Mouse (Mus musculus) testis, adult 2 months (tissue): ENCODE results near the gene Crtc1. TPM values are rescaled to one million over a fixed set of nuclear protein-coding genes. Genes with fewer than 3 reads are reported as not detected.
A peak's percentile ranks its signal among the peaks of the same experiment; 100 is the strongest.

Source experiments
- H3K27ac ChIP-seq: fragments of 200-500 bp; 2 replicates; pipeline ENCODE4 v1.5.1; 2012; ENCODE audit warnings: low read depth, low read length; ENCODE audit not compliant: control insufficient read depth, insufficient read depth
- H3K27me3 ChIP-seq: fragments of 200-500 bp; 2 replicates; pipeline ENCODE4 v1.6.1; 2012; ENCODE audit warnings: mild to moderate bottlenecking, low read length, moderate library complexity; ENCODE audit not compliant: control insufficient read depth, insufficient read depth
- H3K36me3 ChIP-seq: fragments of 200-500 bp; 2 replicates; pipeline ENCODE4 v1.6.1; 2012; ENCODE audit warnings: mild to moderate bottlenecking, low read length; ENCODE audit not compliant: control insufficient read depth, insufficient read depth
- H3K4me1 ChIP-seq: fragments of 200-500 bp; 2 replicates; pipeline ENCODE4 v1.6.1; 2012; ENCODE audit warnings: low read length; ENCODE audit not compliant: control insufficient read depth, insufficient read depth
- H3K4me3 ChIP-seq: fragments of 200-500 bp; 2 replicates; pipeline ENCODE4 v1.5.1; 2012; ENCODE audit warnings: low read depth, mild to moderate bottlenecking, low read length, moderate library complexity, mixed read lengths; ENCODE audit not compliant: control insufficient read depth
- CTCF ChIP-seq: fragments of 200-500 bp; IDR thresholded peaks from 2 replicates; pipeline ENCODE4 v1.5.1; 2012; ENCODE audit warnings: low read depth, mild to moderate bottlenecking, inconsistent platforms, low read length, moderate library complexity; ENCODE audit not compliant: control insufficient read depth, insufficient read depth, insufficient replicate concordance
- POLR2A ChIP-seq: fragments of 200-500 bp; IDR thresholded peaks from 2 replicates; pipeline ENCODE4 v1.6.1; 2012; ENCODE audit warnings: low read depth, mild to moderate bottlenecking, inconsistent platforms, low read length, moderate library complexity; ENCODE audit not compliant: control insufficient read depth
- polyA plus RNA-seq: library from polyadenylated mRNA; depleted of rRNA; stranded (reverse); fragments of >200 nt; gene quantifications from 2 replicates; pipeline ENCODE4 v1.2.3, GENCODE M21; 2012

The Crtc1 gene
- polyA plus RNA-seq, 1 experiment: 12.3 TPM

DNA sequence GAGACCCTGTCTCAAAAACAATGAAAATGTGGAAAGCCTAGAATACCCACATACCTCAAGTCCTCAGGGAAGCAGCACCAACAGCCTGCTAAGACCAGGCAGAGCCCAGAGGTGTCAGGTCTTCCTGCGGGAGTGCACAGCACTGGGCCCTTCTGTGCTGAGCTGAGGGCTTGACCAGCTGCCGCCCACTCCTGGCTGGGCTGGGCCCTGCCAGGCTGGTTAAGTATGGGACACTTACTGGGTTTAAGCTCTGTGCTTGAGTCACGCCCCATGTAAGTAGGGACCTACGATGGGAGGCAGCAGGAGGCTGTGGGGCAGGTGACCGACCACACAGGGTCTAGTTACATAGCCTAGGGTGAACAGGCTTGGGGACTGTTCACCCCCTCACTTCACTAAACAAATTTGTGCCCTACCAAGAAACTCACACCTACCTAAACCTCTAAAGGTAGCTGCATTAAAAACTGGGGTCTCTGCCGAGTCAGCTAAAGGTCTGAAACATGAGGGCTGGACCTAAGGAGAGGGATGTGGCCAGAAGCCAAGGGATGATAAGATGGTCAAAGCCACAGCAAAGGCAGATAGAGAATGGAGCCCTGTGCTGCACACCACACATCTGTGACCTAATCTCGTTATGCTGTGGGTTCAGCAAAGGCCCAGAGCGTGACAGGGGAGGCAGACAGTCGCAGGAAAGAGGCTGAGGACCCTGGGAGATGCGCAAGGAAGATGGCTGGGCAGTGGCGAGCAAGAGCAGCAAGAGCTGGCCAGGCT lies 19.3 kb downstream of the Crtc1 start:
- no peaks in the 10 kb centered on the region for H3K36me3 ChIP-seq
- H3K27me3 ChIP-seq: no peaks in the 10 kb centered on the region
- H3K4me1 ChIP-seq: peaks cover 15% of the 10 kb centered on the region
- TF ChIP-seq POLR2A (no peak), CTCF (no peak)
- no peak overlapping the region for H3K27ac ChIP-seq
- H3K4me3 ChIP-seq: no peak overlapping the region

DNA sequence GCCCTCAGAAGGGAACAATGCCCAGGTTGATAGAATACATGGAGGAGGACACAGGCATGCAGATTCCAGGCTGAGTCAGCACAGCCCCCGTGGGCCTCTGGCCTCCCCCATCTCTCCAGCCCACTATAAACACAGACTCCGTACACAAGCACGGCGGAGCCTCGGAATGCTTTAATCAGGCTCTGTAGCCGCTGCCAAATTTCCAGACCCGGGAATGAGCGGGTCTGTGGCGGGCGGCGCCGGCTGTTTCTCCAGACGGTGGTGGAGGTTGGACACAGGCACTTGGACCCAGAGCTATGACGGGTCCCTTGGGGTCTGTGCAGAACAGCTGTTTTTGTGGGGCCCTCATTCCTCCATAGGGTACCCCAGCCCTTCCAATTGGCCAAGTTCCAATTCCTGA lies 20.4 kb downstream of the Crtc1 start:
- Histone ChIP-seq H3K27ac (no peak overlapping the region), H3K36me3 (no peaks in the 10 kb centered on the region), H3K27me3 (no peaks in the 10 kb centered on the region), H3K4me1 (peaks cover 15% of the 10 kb centered on the region), H3K4me3 (no peak overlapping the region)
- TF ChIP-seq POLR2A (no peak), CTCF (no peak)

DNA sequence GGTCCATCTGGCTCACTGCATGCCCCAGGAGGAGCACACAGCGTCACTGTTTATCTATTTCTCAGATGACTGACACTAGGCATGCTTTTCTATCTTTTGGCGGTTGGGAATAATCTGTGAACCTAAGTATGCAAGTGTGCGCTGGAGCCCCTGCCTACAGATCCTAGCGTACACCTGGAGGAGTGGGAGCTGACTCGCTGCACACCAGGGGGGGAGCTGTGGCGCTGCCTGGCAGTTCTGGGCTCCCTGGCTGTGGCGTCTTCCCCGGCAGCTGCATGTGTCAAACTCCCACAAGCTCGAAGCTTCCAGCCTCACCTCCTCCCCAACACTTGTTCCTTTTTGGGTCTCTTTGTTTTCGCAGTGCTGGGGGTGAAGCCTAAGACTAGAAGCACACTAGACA lies 21.5 kb downstream of the Crtc1 start:
- TF ChIP-seq POLR2A: no peak
- TF ChIP-seq CTCF: no peak
- H3K4me1 ChIP-seq: peaks cover 15% of the 10 kb centered on the region
- H3K36me3 ChIP-seq: no peaks in the 10 kb centered on the region
- peak overlapping the region; percentile 27; the same call in 1 of the 2 replicates for H3K27ac ChIP-seq
- no peaks in the 10 kb centered on the region for H3K27me3 ChIP-seq
- H3K4me3 ChIP-seq: no peak overlapping the region

DNA sequence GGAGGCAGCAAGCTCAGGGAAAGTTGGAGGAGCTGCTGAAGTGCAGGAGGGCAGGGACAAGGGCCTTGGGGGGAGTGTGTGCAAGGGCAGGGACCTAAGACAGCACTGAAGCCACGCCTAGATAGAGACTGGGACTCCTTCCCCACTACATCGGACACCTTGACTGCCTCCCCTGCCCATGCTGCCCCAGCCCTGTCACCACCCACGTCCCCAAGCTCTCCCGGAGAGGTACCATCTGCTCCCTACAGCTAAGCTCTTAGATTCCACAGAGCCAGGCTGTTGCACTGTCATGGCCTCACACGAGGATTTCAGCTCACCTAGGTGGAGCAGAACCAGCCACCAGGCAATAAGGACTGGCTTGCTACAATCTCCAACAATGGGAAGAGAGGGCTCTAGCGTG lies 22.4 kb downstream of the Crtc1 start:
- Histone ChIP-seq H3K36me3 (no peaks in the 10 kb centered on the region), H3K4me1 (peaks cover 15% of the 10 kb centered on the region), H3K4me3 (no peak overlapping the region), H3K27me3 (no peaks in the 10 kb centered on the region), H3K27ac (no peak overlapping the region)
- TF ChIP-seq CTCF (no peak), POLR2A (no peak)

DNA sequence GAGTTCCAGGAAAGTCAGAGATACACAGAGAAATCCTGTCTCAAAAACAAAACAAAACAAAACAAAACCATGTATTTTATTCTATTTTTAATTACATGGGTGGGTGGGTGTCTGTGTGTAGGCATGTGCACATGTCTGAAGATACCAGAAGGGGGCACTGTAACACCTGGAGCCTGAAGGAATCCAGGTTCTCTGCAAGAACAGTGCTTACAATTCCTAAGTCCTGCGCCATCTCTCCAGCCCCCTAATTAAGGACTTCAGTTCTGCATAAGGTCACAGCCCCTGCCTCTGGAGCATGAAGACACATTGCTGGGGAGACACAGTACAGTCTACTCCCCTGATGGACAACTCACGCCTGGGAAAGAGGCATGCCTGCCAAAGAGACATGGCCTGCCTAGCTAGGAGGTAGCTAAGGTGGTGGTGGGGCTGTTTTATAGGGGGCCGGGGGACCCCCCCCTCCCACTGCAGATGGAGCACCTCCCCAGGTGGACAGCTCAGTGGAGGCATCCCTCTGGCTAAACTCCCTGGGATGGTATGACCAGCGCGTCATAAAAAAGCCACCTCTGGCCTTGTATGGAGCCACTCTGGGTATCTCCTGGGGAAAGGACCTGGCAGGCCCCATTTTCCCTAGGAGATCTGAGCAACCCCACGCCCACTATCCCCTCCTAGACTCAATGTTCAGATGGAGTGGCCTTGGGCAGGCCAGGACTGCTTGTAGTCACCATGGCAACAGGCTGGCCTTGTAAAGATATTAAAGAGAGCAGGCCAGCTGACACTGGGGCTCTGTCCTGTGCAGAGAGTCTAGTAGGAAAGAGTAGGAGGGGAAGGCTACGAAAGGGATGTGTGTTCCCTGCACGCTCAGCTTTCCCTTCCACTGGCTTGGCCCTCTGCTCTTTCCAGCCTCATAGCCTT lies 23.6 kb downstream of the Crtc1 start:
- H3K4me3 ChIP-seq: no peak overlapping the region
- H3K27me3 ChIP-seq: no peaks in the 10 kb centered on the region
- TF ChIP-seq POLR2A (no peak), CTCF (no peak)
- H3K27ac ChIP-seq: peak overlapping the region; percentile 59
- no peaks in the 10 kb centered on the region for H3K36me3 ChIP-seq
- peaks cover 9% of the 10 kb centered on the region for H3K4me1 ChIP-seq

DNA sequence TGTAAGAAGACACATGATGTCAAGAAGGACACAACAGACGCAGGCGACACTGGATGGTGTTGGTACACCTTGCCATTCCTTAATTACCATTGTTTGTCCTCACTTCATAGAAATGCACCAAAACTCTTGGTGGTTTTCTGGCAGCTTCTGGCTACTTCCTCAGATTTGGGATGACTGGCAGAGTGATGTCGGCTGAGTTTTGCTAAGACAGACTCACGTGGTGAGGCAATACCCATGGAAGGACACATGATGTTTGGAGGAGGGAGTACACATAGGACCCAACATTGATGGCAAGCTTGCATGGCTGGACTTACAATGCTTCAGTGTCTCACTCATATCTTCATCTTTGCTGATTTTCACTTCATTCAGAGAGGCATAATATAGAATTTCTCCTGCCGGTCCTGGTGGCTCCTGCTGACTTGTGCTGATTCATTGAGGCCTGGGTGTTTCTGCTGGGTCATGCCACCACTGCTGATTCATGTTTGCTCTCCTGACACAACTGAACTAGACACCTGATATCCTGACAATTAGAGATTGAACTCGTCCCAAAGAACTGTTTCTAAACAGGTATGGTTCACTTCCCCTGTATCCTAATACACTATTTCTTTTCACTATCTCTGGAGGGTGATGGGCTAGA lies 25.0 kb downstream of the Crtc1 start:
- no peak for TF ChIP-seq CTCF
- no peaks in the 10 kb centered on the region for H3K36me3 ChIP-seq
- H3K4me3 ChIP-seq: no peak overlapping the region
- no peaks in the 10 kb centered on the region for H3K27me3 ChIP-seq
- no peak overlapping the region for H3K27ac ChIP-seq
- peaks cover 9% of the 10 kb centered on the region for H3K4me1 ChIP-seq

DNA sequence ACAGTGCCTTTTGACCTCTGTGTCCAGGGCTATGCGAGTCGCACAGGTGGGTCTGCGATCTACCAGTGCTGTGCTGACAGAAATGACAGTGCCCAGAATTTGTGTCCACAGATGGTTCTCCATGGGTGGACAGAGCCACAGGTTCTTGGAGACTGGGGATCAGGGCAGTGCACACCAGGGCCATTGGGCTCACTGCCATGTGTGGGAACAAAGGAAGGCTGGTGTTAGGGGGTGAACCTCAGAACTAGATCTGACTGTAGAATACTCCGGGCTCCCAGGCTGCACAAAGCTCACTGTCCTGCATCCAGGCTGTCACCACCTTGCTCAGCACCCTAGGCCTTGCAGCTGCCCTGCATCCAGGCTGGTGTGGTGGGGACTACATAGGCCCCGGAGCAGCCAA lies 29.1 kb downstream of the Crtc1 start:
- H3K4me3 ChIP-seq: no peak overlapping the region
- TF ChIP-seq CTCF (no peak), POLR2A (no peak)
- no peaks in the 10 kb centered on the region for H3K27me3 ChIP-seq
- H3K4me1 ChIP-seq: peaks cover 3% of the 10 kb centered on the region; the same call in 1 of the 2 replicates
- no peaks in the 10 kb centered on the region for H3K36me3 ChIP-seq
- no peak overlapping the region for H3K27ac ChIP-seq
